Mouse (Mus musculus) ES-E14 (cell line): ENCODE results near the gene Ankrd28. TPM values are rescaled to one million over a fixed set of nuclear protein-coding genes. Genes with fewer than 3 reads are reported as not detected.

Experiments used
- DNase-seq: peaks from one replicate; pipeline ENCODE4 v3.0.0-alpha.2; 2013; ENCODE audit warnings: low read depth, low spot score
- H3K27ac ChIP-seq: 2 replicates; pipeline ENCODE4 v1.5.1; 2012; ENCODE audit warnings: low read depth, mild to moderate bottlenecking, low read length, moderate library complexity, mixed read lengths; ENCODE audit not compliant: poor library complexity, insufficient read depth, severe bottlenecking
- H3K36me3 ChIP-seq: 2 replicates; pipeline ENCODE4 v1.6.1; 2012; ENCODE audit warnings: mild to moderate bottlenecking, low read length, moderate library complexity, mixed read lengths; ENCODE audit not compliant: control insufficient read depth, poor library complexity, insufficient read depth, severe bottlenecking
- H3K4me1 ChIP-seq, 2 experiments: fragments of 150-350 bp in 1 of 2; sonication (generic) in 1 of 2; 2 replicates each; pipeline ENCODE4 v1.6.1; 2012; ENCODE audit warnings: low read length in 2 of 2, mild to moderate bottlenecking in 1 of 2, mixed read lengths in 1 of 2; ENCODE audit not compliant: control insufficient read depth in 2 of 2, insufficient read depth in 2 of 2, poor library complexity in 1 of 2
- H3K4me3 ChIP-seq, 2 experiments: fragments of 150-350 bp in 1 of 2; sonication (generic) in 1 of 2; 2 replicates each; pipeline ENCODE4 v1.5.1; 2012; ENCODE audit warnings: low read length in 2 of 2, low read depth in 1 of 2, mild to moderate bottlenecking in 1 of 2, mixed read lengths in 1 of 2; ENCODE audit not compliant: insufficient read depth in 1 of 2, poor library complexity in 1 of 2, severe bottlenecking in 1 of 2
- H3K9ac ChIP-seq: 2 replicates; pipeline ENCODE4 v1.6.1; 2012; ENCODE audit warnings: low read depth, mild to moderate bottlenecking, low read length, mixed read lengths; ENCODE audit not compliant: poor library complexity, insufficient read depth, severe bottlenecking
- H3K9me3 ChIP-seq: fragments of 150-350 bp; sonication (generic); 2 replicates; pipeline ENCODE4 v1.6.1; 2012; ENCODE audit warnings: low read depth, mild to moderate bottlenecking, low read length; ENCODE audit not compliant: control insufficient read depth, insufficient read depth
- CHD2 ChIP-seq: IDR thresholded peaks from 2 replicates; pipeline ENCODE4 v1.6.1; 2014; ENCODE audit warnings: mild to moderate bottlenecking, low read depth, low read length, inconsistent platforms
- HCFC1 ChIP-seq: IDR thresholded peaks from 2 replicates; pipeline ENCODE4 v1.6.1; 2012; ENCODE audit warnings: low read length, inconsistent platforms, borderline replicate concordance; ENCODE audit not compliant: insufficient read depth
- MAFK ChIP-seq: IDR thresholded peaks from 2 replicates; pipeline ENCODE4 v1.6.1; 2014; ENCODE audit warnings: mild to moderate bottlenecking, low read depth, low read length, inconsistent platforms; ENCODE audit not compliant: insufficient read depth
- ZC3H11A ChIP-seq: IDR thresholded peaks from 2 replicates; pipeline ENCODE4 v1.6.1; 2012; ENCODE audit warnings: low read depth, mild to moderate bottlenecking, inconsistent platforms, low read length, borderline replicate concordance
- ZNF384 ChIP-seq: IDR thresholded peaks from 2 replicates; pipeline ENCODE4 v1.6.1; 2012; ENCODE audit warnings: low read depth, low read length, inconsistent platforms
- in situ Hi-C, 2 experiments: fragments of 600-800 bp; cut with MboI; formaldehyde crosslinking; loops; one replicate each; pipeline ENCODE4 v1.15.1; 2025; ENCODE audit warnings: low sequenced_read_pairs in 2 of 2, inconsistent platforms in 1 of 2; ENCODE audit not compliant: unreplicated experiment in 2 of 2
- total RNA-seq: library from RNA; depleted of rRNA; stranded (reverse); fragments of 300-350 nt; gene quantifications from 2 replicates; pipeline ENCODE4 v1.2.3, GENCODE M21; 2012

Gene Ankrd28
- total RNA-seq, 1 experiment: 36.0 TPM

DNA sequence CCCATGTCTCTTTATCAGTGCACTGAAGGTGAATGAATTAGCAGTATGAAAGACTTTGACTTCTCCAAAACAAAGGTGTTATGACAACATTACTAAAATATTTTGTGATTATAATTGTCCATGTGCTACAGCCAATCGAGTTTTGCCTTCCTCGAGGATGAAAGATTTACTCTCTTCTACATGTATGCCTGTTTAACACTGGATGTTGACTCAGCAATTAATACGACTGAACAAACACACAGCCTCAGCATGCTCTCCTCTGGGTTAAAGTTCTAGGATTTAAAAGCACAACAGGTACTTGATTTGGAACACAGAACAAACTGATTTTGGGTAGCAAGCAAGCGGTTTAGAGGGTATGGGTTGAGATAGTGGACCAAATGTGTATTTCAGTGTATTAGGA, 1.6 kb upstream of the Ankrd28 start:
- TF ChIP-seq CHD2 (no peak), MAFK (peak; percentile 47; the same call in 1 of the 2 replicates), ZC3H11A (no peak), ZNF384 (no peak), HCFC1 (no peak)
- in situ Hi-C loops: no loop called here
- Histone ChIP-seq H3K4me3 (no peak overlapping the region), H3K4me1 (peaks cover 0 to 3% of the 10 kb centered on the region in 2 experiments; a peak in 1 of 4 replicates), H3K27ac (no peak overlapping the region), H3K36me3 (no peaks in the 10 kb centered on the region), H3K9ac (no peak overlapping the region), H3K9me3 (no peaks in the 10 kb centered on the region)
- DNase-seq: no peak

DNA sequence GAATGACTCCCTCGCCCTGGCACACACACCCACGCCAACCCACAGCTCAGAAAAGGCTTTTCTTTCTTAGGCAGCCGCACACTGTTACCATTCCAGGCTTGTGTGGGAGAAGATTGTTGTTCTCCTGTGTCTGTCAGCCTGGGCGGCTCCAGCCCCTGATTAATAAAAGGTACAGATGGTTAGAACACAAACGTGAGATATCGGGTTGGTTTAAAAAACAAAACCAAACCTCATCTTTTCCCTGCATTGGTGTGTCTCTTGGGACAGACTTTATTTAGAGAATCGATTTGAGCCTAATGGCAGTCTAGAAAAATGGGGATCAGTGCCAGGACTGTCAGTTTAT, 890 bp upstream of the Ankrd28 start:
- Histone ChIP-seq H3K36me3 (no peaks in the 10 kb centered on the region), H3K4me1 (peaks cover 0 to 7% of the 10 kb centered on the region in 2 experiments; a peak in 2 of 4 replicates), H3K9ac (peak overlapping the region; percentile 86), H3K4me3 (peak overlapping the region; percentile 84 to 94), H3K9me3 (no peaks in the 10 kb centered on the region), H3K27ac (peak overlapping the region; percentile 24; the same call in 1 of the 2 replicates)
- no peak for DNase-seq
- in situ Hi-C loops: no loop called here
- no peak for TF ChIP-seq CHD2
- no peak for TF ChIP-seq MAFK
- no peak for TF ChIP-seq HCFC1
- TF ChIP-seq ZC3H11A: no peak
- TF ChIP-seq ZNF384: no peak

DNA sequence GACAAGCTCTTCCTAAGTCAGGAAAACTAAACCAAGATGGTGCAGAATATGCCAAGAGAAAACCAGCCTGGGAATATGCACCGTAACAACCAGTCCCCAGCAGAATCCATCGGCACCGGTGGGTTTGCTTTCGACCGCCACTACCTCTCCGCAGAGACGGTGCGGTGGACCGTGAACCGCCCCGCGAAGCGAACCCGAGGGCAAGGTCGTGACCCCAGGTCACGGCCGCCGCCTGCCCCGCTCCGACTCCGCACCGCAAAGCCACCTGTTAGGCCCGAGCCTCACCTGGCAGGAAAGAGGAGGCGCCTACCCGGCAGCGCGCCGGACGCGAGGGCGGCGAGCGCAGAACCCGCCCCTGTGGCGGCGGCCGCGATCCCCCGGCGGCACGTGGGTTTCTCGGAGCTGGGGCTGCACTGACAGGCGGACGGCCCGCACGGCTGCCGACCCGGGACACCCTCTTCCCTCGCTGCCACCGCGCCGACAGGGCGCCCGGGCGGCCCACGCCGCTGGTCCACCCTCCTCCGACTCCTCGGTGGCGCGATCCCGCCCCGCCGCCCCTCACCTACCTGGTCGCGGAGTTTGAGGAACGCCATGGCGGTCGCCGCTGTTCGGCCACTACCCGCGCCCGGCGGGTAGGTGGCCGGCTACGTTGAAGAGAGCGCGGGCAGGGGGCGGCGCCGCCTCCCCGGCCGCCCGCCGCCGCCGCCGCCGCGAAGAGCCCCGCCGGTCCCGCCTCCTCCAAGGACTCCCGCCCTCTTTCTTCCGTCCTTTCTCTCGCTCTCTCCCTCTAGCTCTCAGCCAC, 489 bp downstream of the Ankrd28 start:
- H3K4me3 ChIP-seq: peak overlapping the region; percentile 69 to 94
- peak overlapping the region; percentile 79 for H3K27ac ChIP-seq
- no peaks in the 10 kb centered on the region for H3K36me3 ChIP-seq
- in situ Hi-C loops: no loop called here
- peak overlapping the region; percentile 94 for H3K9ac ChIP-seq
- peaks cover 0 to 7% of the 10 kb centered on the region in 2 experiments; a peak in 2 of 4 replicates for H3K4me1 ChIP-seq
- no peaks in the 10 kb centered on the region for H3K9me3 ChIP-seq
- DNase-seq: peak; percentile 30
- TF ChIP-seq HCFC1 (no peak), MAFK (no peak), ZC3H11A (no peak), CHD2 (no peak), ZNF384 (no peak)

- Histone ChIP-seq H3K36me3 (no peaks in the 10 kb centered on the region), H3K9ac (no peak overlapping the region), H3K4me3 (no peak overlapping the region), H3K9me3 (no peaks in the 10 kb centered on the region), H3K27ac (peak overlapping the region; percentile 43; the same call in 1 of the 2 replicates), H3K4me1 (peaks cover 2 to 7% of the 10 kb centered on the region in 2 experiments; a peak in 3 of 4 replicates)
- no peak for TF ChIP-seq MAFK
- TF ChIP-seq ZC3H11A: no peak
- TF ChIP-seq CHD2: no peak
- no peak for TF ChIP-seq ZNF384
- no peak for TF ChIP-seq HCFC1
- in situ Hi-C loops: no loop called here
- no peak for DNase-seq
These were observed 3.2 kb downstream of the Ankrd28 start for GRCm38 (mm10) chr14:31827221-31827620.
